Mouse (Mus musculus): Measurements from ENCODE around the gene Lrrc10b. TPM values are rescaled to one million over a fixed set of nuclear protein-coding genes. Genes with fewer than 3 reads are reported as not detected.

Lrrc10b gene
- total and polyA plus RNA-seq, 3 experiments: not detected

DNA sequence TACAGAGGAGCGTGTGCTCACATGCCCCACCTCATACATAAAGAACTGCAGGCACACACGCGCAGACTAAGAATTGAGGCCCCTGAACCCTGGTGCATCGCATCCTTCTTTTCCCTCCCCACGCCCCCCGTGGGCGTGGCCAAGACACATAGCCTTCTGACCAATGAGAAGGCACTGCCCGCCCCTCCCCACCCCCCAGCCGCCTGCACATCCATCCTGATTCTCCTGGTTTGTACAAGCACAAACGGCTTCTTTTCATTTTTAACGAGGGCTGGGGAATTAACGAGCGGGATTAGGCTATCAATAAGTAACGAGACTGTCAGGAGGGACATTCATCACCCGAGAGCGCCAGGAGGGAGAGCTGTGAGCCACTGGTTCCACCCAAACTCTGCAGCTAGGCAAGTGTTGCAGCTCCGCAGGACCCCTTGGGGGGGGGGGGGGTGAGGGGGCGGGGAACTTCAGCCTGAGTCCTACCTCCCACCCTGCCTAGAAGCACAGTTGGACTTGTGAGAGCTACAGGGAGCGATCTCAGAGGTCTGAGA, 43.5 kb downstream of the Lrrc10b start:
- Histone ChIP-seq H3K27ac (ENCODE audit: insufficient read depth, low read depth) (no peak overlapping the region), H3K4me3 (replicated peaks in 1 of 3; ENCODE audit: low read depth in 2 of 3, low read length in 2 of 3, poor library complexity in 1 of 3) (no peak overlapping the region), H3K36me3 (replicated peaks in 1 of 2; ENCODE audit: control insufficient read depth in 1 of 2, insufficient read depth in 1 of 2, low read length in 1 of 2) (no peaks in the 10 kb centered on the region), H3K79me2 (replicated peaks; ENCODE audit: control insufficient read depth, extremely low read depth, insufficient read depth, poor library complexity, severe bottlenecking) (no peaks in the 10 kb centered on the region), H3K4me1 (ENCODE audit: control insufficient read depth in 1 of 2, insufficient read depth in 2 of 2) (peaks cover 2 to 7% of the 10 kb centered on the region in 2 experiments), H3K9ac (ENCODE audit: insufficient read depth, low read depth) (no peak overlapping the region), H3K4me2 (ENCODE audit: insufficient read depth, low read depth, poor library complexity, severe bottlenecking) (no peak overlapping the region), H3K27me3 (replicated peaks) (peaks cover 92% of the 10 kb centered on the region), H3K9me3 (replicated peaks; ENCODE audit: low read length) (no peaks in the 10 kb centered on the region)
- TF ChIP-seq ZKSCAN1 (IDR thresholded peaks at IDR 0.05; ENCODE audit: borderline replicate concordance, low read depth, low read length) (no peak), BHLHE40 (IDR thresholded peaks at IDR 0.05; ENCODE audit: low read depth, low read length) (no peak), CHD2 (IDR thresholded peaks at IDR 0.05; ENCODE audit: low read length) (no peak), MXI1 (IDR thresholded peaks at IDR 0.05; ENCODE audit: low read depth, low read length) (no peak), RCOR1 (conservative IDR thresholded peaks at IDR 0.05; ENCODE audit: low read depth, low read length) (no peak), POLR2A (IDR thresholded peaks at IDR 0.05; ENCODE audit: low read depth, low read length) (no peak), TBP (conservative IDR thresholded peaks at IDR 0.05; ENCODE audit: low read depth, low read length) (no peak), ZC3H11A (IDR thresholded peaks at IDR 0.05; ENCODE audit: low read depth, low read length) (no peak)
- no peak for DNase-seq (ENCODE audit: extremely low read depth)
- in situ Hi-C loops (cut with MboI; ENCODE audit: low pct_ligation_motif_present, low pct_unique_long_range_greater_than_20kb, low sequenced_read_pairs) (no loop called here), dilution Hi-C loops (cut with MboI; ENCODE audit: extremely low pct_ligation_motif_present, extremely low pct_unique_long_range_greater_than_20kb, low sequenced_read_pairs) (no loop called here)

Other genes starting within 250 kb of the Lrrc10b start
- gene Myrf, start 216.7 kb downstream of the Lrrc10b start, total RNA-seq (2012; rRNA removed): 0.04 and 0.13 TPM in 2 replicates
- not detected in 2 replicates for gene Myrf, start 216.7 kb downstream of the Lrrc10b start, total RNA-seq (2014; rRNA removed)
- gene Myrf, start 216.7 kb downstream of the Lrrc10b start, polyA plus RNA-seq (2012; ENCODE audit: insufficient read length, low read depth): 0.10 and 0.11 TPM in 2 replicates
- gene Dagla, start 152.6 kb downstream of the Lrrc10b start, total RNA-seq (2012; rRNA removed): 0.21 and 0.55 TPM in 2 replicates
- not detected in 2 replicates for gene Dagla, start 152.6 kb downstream of the Lrrc10b start, total RNA-seq (2014; rRNA removed)
- 0.12 and 0.21 TPM in 2 replicates for gene Dagla, start 152.6 kb downstream of the Lrrc10b start, polyA plus RNA-seq (2012; ENCODE audit: insufficient read length, low read depth)
- not detected in 2 replicates for gene Syt7, start 68.4 kb downstream of the Lrrc10b start, total RNA-seq (2012; rRNA removed)
- not detected in 2 replicates for gene Syt7, start 68.4 kb downstream of the Lrrc10b start, total RNA-seq (2014; rRNA removed)
- not detected in 2 replicates for gene Syt7, start 68.4 kb downstream of the Lrrc10b start, polyA plus RNA-seq (2012; ENCODE audit: insufficient read length, low read depth)
- gene Ppp1r32, start 25.5 kb upstream of the Lrrc10b start, total RNA-seq (2012; rRNA removed): 0.13 TPM in 1 of 2 replicates, not detected in the other
- gene Ppp1r32, start 25.5 kb upstream of the Lrrc10b start, total RNA-seq (2014; rRNA removed): 0.18 TPM in 1 of 2 replicates, not detected in the other
- 0.25 and 0.49 TPM in 2 replicates for gene Ppp1r32, start 25.5 kb upstream of the Lrrc10b start, polyA plus RNA-seq (2012; ENCODE audit: insufficient read length, low read depth)
- 25.6 and 29.3 TPM in 2 replicates for gene Cpsf7, start 67.8 kb upstream of the Lrrc10b start, total RNA-seq (2012; rRNA removed)
- gene Cpsf7, start 67.8 kb upstream of the Lrrc10b start, total RNA-seq (2014; rRNA removed): 28.8 and 30.8 TPM in 2 replicates
- 47.8 and 48.8 TPM in 2 replicates for gene Cpsf7, start 67.8 kb upstream of the Lrrc10b start, polyA plus RNA-seq (2012; ENCODE audit: insufficient read length, low read depth)
- 31.7 and 35.7 TPM in 2 replicates for gene Sdhaf2, start 68.7 kb upstream of the Lrrc10b start, total RNA-seq (2012; rRNA removed)
- 85.6 and 96.0 TPM in 2 replicates for gene Sdhaf2, start 68.7 kb upstream of the Lrrc10b start, total RNA-seq (2014; rRNA removed)
- 54.6 and 57.3 TPM in 2 replicates for gene Sdhaf2, start 68.7 kb upstream of the Lrrc10b start, polyA plus RNA-seq (2012; ENCODE audit: insufficient read length, low read depth)
- 24.0 and 28.1 TPM in 2 replicates for gene Tmem216, start 98.8 kb upstream of the Lrrc10b start, total RNA-seq (2012; rRNA removed)
- gene Tmem216, start 98.8 kb upstream of the Lrrc10b start, total RNA-seq (2014; rRNA removed): 25.7 and 31.8 TPM in 2 replicates
- gene Tmem216, start 98.8 kb upstream of the Lrrc10b start, polyA plus RNA-seq (2012; ENCODE audit: insufficient read length, low read depth): 19.9 and 23.7 TPM in 2 replicates
- gene Cyb561a3, start 119.7 kb upstream of the Lrrc10b start, total RNA-seq (2012; rRNA removed): 137 and 161 TPM in 2 replicates
- gene Cyb561a3, start 119.7 kb upstream of the Lrrc10b start, total RNA-seq (2014; rRNA removed): 180 and 211 TPM in 2 replicates
- 301 and 327 TPM in 2 replicates for gene Cyb561a3, start 119.7 kb upstream of the Lrrc10b start, polyA plus RNA-seq (2012; ENCODE audit: insufficient read length, low read depth)
- 14.7 and 15.9 TPM in 2 replicates for gene Tmem138, start 119.9 kb upstream of the Lrrc10b start, total RNA-seq (2012; rRNA removed)
- gene Tmem138, start 119.9 kb upstream of the Lrrc10b start, total RNA-seq (2014; rRNA removed): 14.0 and 14.1 TPM in 2 replicates
- gene Tmem138, start 119.9 kb upstream of the Lrrc10b start, polyA plus RNA-seq (2012; ENCODE audit: insufficient read length, low read depth): 25.8 and 30.9 TPM in 2 replicates
- gene Ddb1, start 147.9 kb upstream of the Lrrc10b start, total RNA-seq (2012; rRNA removed): 319 and 365 TPM in 2 replicates
- gene Ddb1, start 147.9 kb upstream of the Lrrc10b start, total RNA-seq (2014; rRNA removed): 299 and 311 TPM in 2 replicates
- 406 and 451 TPM in 2 replicates for gene Ddb1, start 147.9 kb upstream of the Lrrc10b start, polyA plus RNA-seq (2012; ENCODE audit: insufficient read length, low read depth)
- 10.0 and 11.0 TPM in 2 replicates for gene Tkfc, start 148.2 kb upstream of the Lrrc10b start, total RNA-seq (2012; rRNA removed)
- gene Tkfc, start 148.2 kb upstream of the Lrrc10b start, total RNA-seq (2014; rRNA removed): 2.4 TPM in 2 replicates
- gene Tkfc, start 148.2 kb upstream of the Lrrc10b start, polyA plus RNA-seq (2012; ENCODE audit: insufficient read length, low read depth): 14.9 and 15.0 TPM in 2 replicates
- gene Vwce, start 176.7 kb upstream of the Lrrc10b start, total RNA-seq (2012; rRNA removed): 0.13 and 0.21 TPM in 2 replicates
- gene Vwce, start 176.7 kb upstream of the Lrrc10b start, total RNA-seq (2014; rRNA removed): 0.04 TPM in 1 of 2 replicates, not detected in the other
- 1.0 and 1.3 TPM in 2 replicates for gene Vwce, start 176.7 kb upstream of the Lrrc10b start, polyA plus RNA-seq (2012; ENCODE audit: insufficient read length, low read depth)
- gene Pga5, start 220.6 kb upstream of the Lrrc10b start, total RNA-seq (2012; rRNA removed): 0.08 TPM in 1 of 2 replicates, not detected in the other
- not detected in 2 replicates for gene Pga5, start 220.6 kb upstream of the Lrrc10b start, total RNA-seq (2014; rRNA removed)
- gene Pga5, start 220.6 kb upstream of the Lrrc10b start, polyA plus RNA-seq (2012; ENCODE audit: insufficient read length, low read depth): not detected in 2 replicates
- gene Vps37c, start 231.3 kb upstream of the Lrrc10b start, total RNA-seq (2012; rRNA removed): 9.5 and 10.8 TPM in 2 replicates
- gene Vps37c, start 231.3 kb upstream of the Lrrc10b start, total RNA-seq (2014; rRNA removed): 4.9 and 6.2 TPM in 2 replicates
- 13.0 and 13.4 TPM in 2 replicates for gene Vps37c, start 231.3 kb upstream of the Lrrc10b start, polyA plus RNA-seq (2012; ENCODE audit: insufficient read length, low read depth)

Data from CH12.LX (cell line).